Mouse (Mus musculus): Measurements from ENCODE around the gene Gzme. TPM values are rescaled to one million over a fixed set of nuclear protein-coding genes. Genes with fewer than 3 reads are reported as not detected.

Gzme gene
- total RNA-seq, 1 experiment from 2014 or later, result not detected

Other genes starting within 250 kb of the Gzme start
- gene Cbln3, start 236.2 kb downstream of the Gzme start, total RNA-seq (2017), result 0.37 TPM in 1 of 2 replicates, not detected in the other
- gene Khnyn, start 235.7 kb downstream of the Gzme start, total RNA-seq (2017), result 157 and 158 TPM in 2 replicates
- 9.7 and 16.3 TPM in 2 replicates for gene Sdr39u1, start 220.3 kb downstream of the Gzme start, total RNA-seq (2017)
- gene Cma1, start 175.9 kb downstream of the Gzme start, total RNA-seq (2017), result 0.37 and 2.1 TPM in 2 replicates
- gene Cma2, start 169.6 kb downstream of the Gzme start, total RNA-seq (2017), result not detected in 2 replicates
- not detected in 2 replicates for gene Mcpt1, start 102.7 kb downstream of the Gzme start, total RNA-seq (2017)
- gene Mcpt9, start 90.1 kb downstream of the Gzme start, total RNA-seq (2017), result not detected in 2 replicates
- gene Mcpt2, start 78.6 kb downstream of the Gzme start, total RNA-seq (2017), result not detected in 2 replicates
- not detected in 2 replicates for gene Mcpt4, start 58.3 kb downstream of the Gzme start, total RNA-seq (2017)
- gene Mcpt8, start 35.4 kb downstream of the Gzme start, total RNA-seq (2017), result 0.58 TPM in 1 of 2 replicates, not detected in the other
- not detected in 2 replicates for gene Ctsg, start 18.1 kb downstream of the Gzme start, total RNA-seq (2017)
- not detected in 2 replicates for gene Gzmd, start 12.0 kb upstream of the Gzme start, total RNA-seq (2017)
- gene Gzmg, start 39.0 kb upstream of the Gzme start, total RNA-seq (2017), result not detected in 2 replicates
- gene Gzmn, start 54.0 kb upstream of the Gzme start, total RNA-seq (2017), result not detected in 2 replicates
- gene Gzmf, start 90.8 kb upstream of the Gzme start, total RNA-seq (2017), result not detected in 2 replicates
- not detected in 2 replicates for gene Gzmc, start 114.0 kb upstream of the Gzme start, total RNA-seq (2017)
- 1.2 and 3.1 TPM in 2 replicates for gene Gzmb, start 141.6 kb upstream of the Gzme start, total RNA-seq (2017)
- gene Atp12a, start 244.4 kb upstream of the Gzme start, total RNA-seq (2017), result not detected in 2 replicates